Mouse (Mus musculus) MEL-GATA-1-ER (cell line): ENCODE data around the gene 0610040J01Rik.
"Not testable (repeated sequence)": the region's sequence is repeated elsewhere in the genome, so short reads cannot be mapped to it uniquely, and the experiment has no call there.

ENCODE experiments used
- DNase-seq: peaks from one replicate; pipeline ENCODE4 v3.0.0-alpha.2; 2012; ENCODE audit warnings: low read depth; ENCODE audit errors: extremely low read depth

Gene 0610040J01Rik

DNA sequence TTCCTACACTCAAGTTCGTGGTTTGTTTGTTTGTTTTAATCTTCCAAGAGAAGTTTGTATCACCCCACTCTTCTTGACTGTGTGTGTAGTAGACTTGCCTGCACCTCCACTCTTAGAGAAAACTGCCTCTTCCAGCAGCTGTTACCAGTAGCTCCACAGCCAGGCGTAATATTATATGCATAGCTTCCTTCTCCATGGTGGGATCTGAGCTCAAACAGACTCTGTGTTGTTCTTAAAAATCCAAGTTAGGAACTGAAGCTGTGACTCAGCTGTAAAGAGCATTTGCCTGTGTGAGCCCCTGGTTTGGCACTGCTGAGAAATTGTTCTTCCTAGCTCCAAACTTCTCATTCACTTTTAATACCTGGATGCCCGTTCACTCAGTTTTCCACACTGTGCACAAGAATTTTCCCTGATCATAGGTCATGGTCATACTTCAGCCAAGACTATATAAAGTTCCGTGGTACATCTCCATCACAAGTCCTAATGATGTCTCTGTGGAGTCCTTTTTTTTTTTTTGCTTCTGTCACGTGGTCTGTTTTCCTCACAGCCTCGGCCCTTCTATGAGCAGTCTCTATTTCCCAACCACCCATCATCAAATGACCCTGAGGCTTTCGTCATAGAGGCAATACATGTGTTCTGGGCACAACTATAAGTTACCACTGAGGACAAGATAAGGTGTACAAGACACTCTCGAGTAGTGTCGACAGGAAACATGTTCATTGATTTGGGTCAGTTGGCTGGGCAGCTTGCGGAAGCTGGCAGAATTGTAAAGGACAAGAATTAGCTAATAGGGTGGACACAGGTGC is 16.4 kb downstream of the 0610040J01Rik start:
- DNase-seq = no peak

DNA sequence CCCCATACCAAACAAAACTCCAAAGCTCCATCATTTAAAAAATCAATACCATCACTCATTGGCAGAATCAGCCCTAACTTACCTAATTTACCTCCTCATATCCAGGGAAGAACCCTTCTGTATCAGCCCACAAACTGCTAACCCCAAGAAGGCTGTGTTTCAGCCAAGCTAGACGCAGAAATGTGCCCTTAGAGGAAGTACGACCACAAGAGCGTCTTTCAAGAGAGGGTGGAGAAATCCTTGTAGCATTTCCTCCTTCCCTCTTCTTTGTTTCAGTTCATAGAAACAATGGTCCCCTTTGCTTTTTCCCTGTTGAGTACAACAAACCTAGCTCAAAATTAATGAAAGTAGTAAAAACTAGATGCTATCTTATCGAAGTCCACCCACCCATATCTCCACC is 18.9 kb downstream of the 0610040J01Rik start:
- DNase-seq = peak; percentile 28

DNA sequence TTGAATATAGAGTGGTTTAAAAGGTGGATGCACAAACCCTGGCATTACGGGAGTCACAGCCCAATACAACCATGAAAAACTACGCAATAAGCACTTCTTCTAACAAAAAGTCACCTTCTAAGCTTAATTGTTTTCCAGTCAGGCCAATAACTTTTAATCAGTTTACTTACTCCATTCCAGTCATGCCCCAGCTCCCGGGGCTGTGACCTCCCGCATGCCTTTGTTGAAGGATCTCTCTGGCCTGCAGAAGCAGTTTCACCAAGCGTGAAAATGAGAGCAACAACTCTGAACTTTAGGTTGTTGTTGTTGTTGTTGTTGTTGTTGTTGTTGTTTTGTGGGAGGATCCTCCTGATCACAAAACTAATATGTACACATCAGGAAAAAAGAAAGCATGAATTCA is 21.8 kb downstream of the 0610040J01Rik start:
- no peak for DNase-seq

DNA sequence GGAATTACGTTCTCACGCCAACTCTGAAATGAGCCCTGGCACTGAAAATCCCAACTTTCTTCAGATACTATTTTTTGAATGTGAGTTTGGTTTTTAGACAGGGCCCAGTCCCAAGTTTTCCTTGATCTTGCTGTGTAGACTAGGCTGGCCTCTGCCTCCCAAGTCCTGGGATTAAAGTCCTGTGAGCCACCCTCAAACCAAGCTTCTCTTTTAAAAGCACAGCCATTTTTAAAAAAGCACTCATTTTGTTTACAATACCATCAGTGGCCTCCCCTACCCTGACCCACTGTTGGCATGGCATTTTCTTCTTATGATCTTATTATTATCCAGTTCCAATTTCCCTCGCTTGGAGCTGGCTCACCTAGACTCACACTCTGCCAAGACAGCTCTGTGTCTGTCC is 22.3 kb downstream of the 0610040J01Rik start:
- no peak for DNase-seq

DNA sequence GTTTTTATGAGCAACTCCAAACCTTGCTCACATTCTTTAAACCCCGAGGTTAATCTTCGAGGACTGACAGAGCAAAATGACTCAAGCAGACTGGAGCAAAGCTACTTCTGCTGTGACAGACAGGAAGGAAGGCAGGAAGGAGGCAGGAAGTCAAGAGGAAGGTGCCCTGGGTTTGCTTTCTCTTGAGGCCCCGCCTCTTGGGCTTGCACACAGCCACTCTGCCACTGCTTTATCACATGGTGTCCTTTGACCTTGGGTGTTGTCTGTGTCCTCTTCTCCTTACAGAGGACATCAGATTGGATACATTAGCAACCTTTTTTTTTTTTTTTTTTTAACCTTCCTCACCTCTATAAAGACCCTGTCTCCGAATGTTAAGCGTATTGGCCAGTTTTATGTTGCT is 25.0 kb downstream of the 0610040J01Rik start:
- no peak for DNase-seq

DNA sequence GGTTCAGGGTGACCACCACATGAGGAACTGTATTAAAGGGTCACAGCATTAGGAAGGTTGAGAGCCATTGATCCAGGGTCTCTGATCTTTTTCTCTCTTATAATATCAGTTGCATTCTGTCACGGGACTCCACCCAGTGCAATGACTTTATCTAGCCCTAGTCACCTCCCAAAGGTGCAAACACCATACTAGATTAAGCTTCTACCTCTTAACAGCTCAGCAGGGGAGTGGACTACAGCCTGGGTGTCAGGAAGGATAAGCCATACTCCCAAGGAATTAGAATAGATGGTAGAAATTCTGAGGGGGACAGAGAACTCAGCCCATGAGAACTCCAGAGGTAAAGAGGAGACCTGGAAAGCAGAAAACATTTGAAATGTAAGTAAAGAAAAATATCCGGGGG is 25.7 kb downstream of the 0610040J01Rik start:
- no peak for DNase-seq

DNA sequence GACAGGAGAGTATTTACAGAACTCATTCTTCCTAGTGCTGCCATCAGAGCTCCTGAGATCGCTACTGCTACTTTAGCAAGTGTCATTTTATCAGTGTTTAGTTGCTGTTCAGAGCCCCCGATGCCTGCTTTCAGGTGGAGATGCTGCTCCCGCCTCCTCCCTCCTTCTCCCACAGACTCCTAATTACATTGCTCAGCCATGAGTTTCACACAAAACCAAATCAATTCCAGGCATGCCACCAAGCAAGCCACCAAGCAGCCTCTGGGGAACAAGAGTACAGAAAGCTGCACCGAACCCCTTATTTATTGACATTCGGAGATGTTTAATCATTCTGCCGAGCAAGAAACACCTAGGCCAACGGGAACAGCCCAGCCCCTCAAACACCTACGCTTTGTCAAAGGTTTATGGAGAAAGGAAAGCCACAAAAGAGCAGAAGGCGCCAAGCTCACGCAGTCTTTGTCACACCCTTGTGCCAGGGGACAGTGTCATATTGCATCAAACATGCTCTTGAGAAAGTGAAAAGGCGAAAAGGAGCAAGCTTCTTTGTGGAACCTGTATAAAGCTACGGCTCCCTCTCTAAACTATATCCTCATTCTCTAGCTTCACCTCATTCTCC is 27.7 kb downstream of the 0610040J01Rik start:
- DNase-seq = no peak

DNA sequence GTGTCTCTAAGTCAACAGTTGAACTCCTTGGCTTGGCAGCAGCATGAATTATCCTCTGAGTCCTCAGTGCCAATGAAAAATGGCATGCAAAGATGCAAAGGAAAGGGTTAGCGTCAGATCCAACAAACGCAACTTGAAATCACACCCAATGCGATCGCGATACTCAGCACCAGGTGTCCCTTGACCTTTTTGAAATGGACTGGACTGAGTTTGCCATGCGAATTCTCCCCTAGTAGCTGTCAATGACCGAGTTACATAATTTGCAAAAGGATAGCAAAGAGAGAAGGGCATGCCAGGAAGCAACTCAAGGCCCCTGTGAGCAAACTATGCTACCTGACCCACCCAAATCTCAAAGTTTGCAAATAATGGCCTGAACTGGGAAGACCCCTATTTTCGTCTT is 34.9 kb downstream of the 0610040J01Rik start:
- no peak for DNase-seq

DNA sequence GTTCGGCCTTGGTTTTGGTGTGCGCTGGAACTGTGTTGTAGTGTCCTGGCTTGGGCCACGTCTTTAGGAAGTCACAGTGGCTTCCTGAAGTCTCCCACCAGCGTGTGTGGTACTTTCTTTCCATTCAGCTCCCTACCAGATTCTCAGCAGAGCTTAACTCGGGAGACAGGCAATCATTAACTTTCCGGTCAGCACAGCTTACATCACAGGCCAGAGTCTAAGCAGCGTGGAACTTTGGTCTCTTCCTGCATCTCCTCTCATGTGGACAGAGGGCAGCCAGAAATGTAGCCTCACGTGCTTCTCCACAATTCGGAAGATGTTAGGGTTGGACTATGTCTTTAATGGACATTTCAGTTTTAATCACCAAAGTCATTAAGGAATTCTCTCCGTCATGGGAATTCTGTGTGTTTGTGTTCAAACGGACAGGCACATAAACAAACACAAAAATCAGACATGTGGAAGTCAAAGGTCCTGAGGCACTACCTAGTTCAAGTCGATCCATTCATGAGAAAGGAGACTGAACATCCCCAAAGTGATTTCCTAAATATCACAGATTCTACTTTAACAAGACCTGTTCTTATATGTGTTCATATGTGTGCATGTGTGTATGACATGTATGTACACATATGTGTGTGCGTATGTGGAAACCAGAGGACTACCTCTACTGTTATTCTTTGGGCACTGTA is 35.5 kb downstream of the 0610040J01Rik start:
- no peak for DNase-seq

DNA sequence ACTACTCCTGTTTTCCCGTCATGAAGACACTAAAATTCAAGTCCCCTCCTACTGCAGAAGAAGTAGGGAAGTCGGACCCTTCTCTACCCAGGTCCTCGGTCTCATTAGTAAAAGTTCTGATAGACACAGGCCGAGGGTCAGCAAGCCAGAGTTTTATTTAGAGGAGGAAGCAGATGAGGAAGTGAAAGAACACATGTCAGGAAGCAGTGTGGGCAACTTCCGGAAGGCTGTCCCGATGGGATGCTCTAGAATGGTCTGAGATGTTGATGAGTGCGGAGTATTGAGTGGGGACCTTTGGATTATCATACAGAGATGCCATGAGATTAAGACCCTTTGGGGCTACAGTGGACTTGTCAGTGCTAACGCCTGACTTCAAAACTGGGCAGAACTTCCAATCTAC is 46.7 kb downstream of the 0610040J01Rik start:
- no peak for DNase-seq

DNA sequence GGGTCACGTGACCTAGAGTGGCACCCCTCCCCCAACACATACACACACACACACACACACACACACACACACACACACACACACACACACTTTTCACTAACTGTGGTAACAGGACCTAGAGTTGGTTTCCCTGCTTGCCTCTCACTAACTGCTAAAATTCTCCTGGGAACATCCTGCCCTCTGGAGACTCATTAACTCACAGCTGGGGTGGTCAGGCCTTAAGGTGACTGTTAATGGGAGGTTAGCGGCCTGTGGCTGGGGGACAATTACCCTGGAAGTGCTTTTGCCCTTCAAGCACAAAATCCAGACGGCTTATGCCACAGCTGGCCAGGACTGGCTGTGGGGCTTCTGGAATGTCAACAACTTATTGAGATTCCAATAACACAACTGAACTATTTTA is 55.3 kb downstream of the 0610040J01Rik start:
- DNase-seq = no peak

DNA sequence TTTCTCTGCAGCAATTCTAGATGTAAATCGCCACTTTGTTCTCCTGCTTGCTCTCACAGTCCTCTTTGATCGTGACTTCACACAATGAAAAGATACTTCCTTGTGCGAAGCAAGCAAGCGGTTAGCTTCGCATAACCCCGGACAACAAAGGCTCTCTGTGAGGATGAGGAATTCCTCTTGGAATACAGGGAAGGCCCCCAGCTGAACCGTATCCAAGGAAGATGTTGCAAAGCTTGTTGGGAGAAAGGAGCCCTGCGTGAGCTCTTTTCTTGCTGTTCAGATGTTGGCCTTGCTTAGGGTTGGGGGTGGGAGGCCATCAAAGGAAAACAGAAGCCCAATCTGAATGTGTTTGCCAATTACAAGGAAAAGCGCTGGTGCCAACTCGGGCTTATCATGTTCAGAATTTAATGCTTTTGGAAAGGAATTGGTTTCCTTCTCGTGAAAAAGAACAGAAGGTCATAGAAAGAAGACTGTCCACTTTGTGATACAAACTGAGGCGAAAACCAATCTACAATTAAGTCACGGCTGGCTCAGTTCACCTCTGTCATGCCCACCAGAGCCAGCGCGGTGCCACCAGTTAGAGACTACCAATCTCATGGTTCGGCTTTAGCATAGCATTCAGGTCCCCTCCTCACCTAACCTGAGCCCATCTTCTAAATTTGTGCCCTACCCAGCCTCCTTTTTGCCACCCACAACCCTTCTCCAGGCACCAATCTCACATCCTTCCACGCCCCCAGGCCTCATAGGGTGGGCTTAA is 60.2 kb downstream of the 0610040J01Rik start:
- no peak for DNase-seq

DNA sequence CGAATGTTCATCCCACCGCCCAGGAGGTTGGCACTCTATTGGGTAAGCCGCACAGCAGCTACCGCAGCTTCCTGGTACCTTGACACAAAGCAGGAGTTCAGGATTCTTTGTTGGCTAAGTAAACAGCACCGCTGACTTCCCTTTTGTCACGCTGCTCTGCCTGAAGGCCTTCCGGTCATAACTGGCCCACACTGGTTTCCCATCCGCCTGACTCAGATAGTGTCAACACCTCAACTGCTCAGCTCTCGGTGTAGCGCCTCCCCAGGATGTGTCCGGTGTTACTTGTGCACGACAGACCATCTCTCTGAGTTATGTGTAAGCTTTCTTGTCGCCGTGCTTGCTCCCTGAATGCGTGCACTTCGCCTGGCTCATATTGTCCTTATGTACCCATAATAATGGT is 62.7 kb downstream of the 0610040J01Rik start:
- DNase-seq = no peak

DNA sequence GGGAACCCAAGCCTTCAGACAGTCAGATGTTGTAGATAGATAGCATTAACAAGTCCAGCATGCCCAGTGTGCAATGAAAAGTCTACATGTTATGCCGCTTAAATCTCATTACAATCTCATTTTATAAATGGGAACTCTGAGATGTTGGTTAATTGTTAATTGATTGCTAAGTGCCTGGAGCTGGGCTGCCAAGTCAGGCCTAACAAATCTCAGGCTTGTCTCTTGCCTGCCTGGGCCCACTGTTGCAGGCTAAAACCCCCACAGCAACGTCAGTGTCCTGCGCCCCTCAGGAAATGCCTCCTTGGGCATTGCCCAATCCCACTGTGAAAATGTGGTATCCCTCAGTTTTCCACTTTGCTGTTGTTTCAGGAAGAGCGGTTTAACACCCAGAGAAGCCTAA is 63.9 kb downstream of the 0610040J01Rik start:
- no peak for DNase-seq

DNA sequence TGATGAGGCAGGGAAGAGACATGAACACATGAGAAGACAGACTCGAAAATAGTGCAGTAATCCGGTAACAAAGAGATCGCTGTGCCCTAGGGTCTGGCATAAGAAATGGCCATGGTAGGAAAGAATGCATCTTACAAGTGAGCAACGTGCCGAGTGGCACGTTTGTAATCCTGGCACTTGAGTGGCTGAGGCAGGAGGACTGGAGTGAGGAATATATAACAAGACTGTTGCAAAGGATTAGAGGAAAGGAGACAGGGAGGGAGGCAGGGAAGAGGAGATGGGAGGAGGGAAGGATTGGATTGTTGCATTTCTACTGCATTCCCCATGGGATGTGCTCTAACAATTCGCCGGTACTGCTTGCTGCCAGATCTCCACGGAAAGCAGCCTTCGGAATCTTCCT is 66.9 kb downstream of the 0610040J01Rik start:
- DNase-seq = no peak

DNA sequence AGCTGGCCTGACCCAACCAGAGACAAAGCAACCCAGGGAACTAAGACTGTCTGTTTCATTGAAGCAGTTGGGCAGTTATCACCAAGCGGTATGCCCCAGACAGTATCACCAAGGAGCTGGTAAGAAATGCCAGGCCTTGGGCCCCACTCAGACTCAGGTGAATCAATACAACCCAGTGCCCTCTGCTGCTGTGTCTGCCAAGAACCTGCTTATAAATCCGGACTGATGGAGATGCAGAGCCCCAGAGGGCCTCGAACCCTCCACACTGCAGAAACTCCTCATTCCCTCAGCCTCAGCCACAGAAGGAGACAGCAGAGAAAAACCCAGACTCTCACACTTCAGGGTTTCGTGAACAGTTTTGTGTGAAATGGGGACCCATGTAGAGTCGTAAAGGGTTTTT is 74.1 kb downstream of the 0610040J01Rik start:
- no peak for DNase-seq

DNA sequence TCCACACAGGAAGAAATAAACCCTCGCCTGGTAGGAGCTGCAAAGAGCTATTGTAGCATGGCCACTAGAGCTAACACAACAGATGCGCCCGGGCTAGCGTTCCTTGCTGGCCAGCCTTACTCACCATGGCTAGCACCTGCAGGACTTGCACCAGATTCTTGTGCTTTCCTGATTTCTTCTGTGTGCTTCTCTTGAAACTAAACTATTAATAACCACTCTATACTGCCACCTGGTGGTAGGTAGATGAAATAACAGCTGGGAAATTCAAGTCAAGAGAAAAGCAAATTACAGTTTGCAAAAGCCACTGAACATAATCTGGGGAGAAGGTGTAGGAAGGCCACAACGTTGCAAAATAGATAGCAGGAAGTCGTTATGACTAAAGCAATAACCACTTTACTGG is 74.5 kb downstream of the 0610040J01Rik start:
- no peak for DNase-seq

DNA sequence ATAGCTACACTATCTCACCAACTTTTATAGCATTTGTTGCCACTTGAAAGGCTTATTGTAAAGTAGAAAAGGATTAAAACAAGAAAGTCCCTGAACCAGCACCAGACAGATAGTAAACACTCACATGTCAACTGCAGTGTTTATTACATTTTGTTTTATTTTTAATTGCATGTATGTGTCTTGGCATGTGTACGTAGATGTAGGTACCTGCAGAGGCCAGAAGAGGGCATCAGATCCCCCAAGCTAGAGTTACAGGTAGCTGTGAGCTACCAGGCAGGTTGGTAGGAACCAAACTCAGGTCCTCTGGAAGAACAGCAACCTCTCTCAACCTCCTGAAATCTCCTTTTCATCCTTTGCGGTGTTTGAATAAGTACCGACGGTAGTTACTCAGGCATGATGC is 74.9 kb downstream of the 0610040J01Rik start:
- no peak for DNase-seq

DNA sequence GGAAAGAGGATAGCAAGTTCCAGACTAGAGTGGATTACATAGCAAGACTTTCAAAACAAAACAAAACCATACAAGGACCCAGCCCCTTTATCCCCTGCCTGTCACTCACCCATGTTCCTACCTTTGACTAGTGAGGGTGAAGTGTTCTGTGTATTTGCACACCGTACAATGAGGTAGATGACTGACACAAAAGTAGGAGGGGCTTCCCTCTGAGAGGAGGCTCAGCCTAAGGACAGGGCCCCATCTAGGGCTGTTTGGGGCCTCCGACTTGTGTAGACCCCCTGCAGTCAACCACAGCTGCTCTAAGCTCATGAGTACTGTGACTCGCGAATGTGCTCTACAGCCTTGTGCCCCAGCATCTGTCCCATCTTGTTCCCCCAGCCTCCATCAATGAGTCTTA is 79.1 kb downstream of the 0610040J01Rik start:
- DNase-seq = no peak

DNA sequence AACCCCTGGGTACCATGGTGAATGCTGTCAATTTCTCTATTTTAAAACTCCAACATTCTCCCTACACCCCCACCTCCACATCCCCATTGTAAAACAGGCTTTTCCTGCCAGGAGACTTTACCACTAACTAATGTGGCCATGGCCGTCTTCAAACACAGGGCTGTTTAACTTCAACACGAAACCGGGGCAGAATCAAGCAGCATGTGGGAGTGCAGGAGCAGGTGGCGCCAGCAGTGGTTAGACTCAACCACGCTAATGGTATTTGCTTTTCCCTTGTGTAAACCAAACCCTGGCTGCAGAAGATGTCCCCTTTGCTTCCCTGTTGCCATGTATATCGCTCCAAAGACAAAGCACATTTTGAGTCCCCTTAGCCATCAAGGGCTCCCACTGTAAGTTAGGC is 79.7 kb downstream of the 0610040J01Rik start:
- no peak for DNase-seq

DNA sequence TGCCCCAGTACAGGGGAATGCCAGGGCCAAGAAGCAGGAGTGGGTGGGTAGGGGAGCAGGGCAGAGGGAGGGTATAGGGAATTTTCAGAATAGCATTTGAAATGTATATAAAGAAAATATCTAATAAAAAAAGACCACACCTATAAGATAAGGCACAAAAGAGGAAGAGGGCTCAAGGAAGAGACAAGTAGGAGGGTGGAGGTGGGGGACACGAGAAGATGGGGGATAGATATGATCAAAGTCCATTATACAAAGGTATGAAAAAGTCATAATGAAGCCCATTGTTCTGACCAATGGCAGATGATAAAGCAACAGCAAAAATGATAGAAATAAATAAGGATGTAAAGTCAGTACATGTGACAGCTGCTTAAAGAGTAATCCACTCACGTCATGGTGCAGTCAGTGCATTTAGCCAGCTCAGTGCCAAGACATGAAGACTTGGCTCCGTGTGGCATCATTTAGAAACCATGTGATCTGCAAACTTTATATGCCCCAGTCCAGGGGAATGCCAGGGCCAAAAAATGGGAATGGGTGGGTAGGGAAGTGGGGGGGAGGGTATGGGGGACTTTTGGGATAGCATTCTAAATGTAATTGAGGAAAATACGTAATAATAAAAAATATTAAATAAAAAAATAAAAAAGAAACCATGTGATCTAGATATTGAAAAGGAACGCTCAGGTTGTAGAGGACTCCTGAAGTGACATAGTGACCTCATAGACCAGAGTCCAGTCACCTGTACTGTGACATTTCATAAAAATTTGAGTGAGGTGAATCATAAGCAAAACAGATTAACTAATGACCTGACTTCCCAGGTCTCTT is 85.0 kb downstream of the 0610040J01Rik start:
- not testable (repeated sequence) for DNase-seq
